Mouse (Mus musculus): Measurements from ENCODE around the gene Tmem229b.

- TF ChIP-seq TAL1 (IDR thresholded peaks at IDR 0.05; ENCODE audit: low read length) (no peak), GATA1 (IDR thresholded peaks at IDR 0.05; ENCODE audit: low read length) (no peak)
These were observed 29.9 kb downstream of the Tmem229b start for GRCm38 (mm10) chr12:78977552-78977951.

Measured in erythroblast, embryonic 14.5 days (primary cell).